Mouse (Mus musculus): Measurements from ENCODE around the gene Ifi206. TPM values are rescaled to one million over a fixed set of nuclear protein-coding genes. Genes with fewer than 3 reads are reported as not detected.
"Not testable (repeated sequence)": the region's sequence is repeated elsewhere in the genome, so short reads cannot be mapped to it uniquely, and the experiment has no call there.

Gene Ifi206
- 0.08 and 0.27 TPM in 2 replicates for polyA plus RNA-seq (2015; fragmentation: Nextera tagmentation; extraction: Ambion mirVana)

GRCm38 (mm10) chr1:173490812-173491480 is at the start of gene Ifi206:
TSS of gene Ifi206 (minus strand) at chr1:173491041.
- not testable (repeated sequence) for H3K9ac ChIP-seq (ENCODE audit: low read length); H3K4me1 ChIP-seq (ENCODE audit: control insufficient read depth, insufficient read depth, low read length); H3K36me3 ChIP-seq (ENCODE audit: control insufficient read depth, insufficient read depth, low read length); H3K4me2 ChIP-seq (ENCODE audit: low read depth, low read length); H3K4me3 ChIP-seq (replicated peaks; ENCODE audit: low read length); H3K9me3 ChIP-seq (replicated peaks; ENCODE audit: control insufficient read depth, low read length); ATAC-seq (ENCODE audit: insufficient read depth, low FRiP score); H3K27ac ChIP-seq (ENCODE audit: low read length); H3K27me3 ChIP-seq (ENCODE audit: control insufficient read depth, insufficient read depth, low read length)
- 59% methylated on average over 3 of the region's 3 CpGs for WGBS

- 85% methylated on average over 3 of the region's 3 CpGs for WGBS
- ATAC-seq (ENCODE audit: insufficient read depth, low FRiP score), result not testable (repeated sequence)
These were observed 45.0 kb upstream of the Ifi206 start, which contains the start of gene Ifi214 for GRCm38 (mm10) chr1:173535791-173536190. TSS of gene Ifi214 (minus strand) at chr1:173535957.

GRCm38 (mm10) chr1:173521452-173521851 is 30.6 kb upstream of the Ifi206 start:
- ATAC-seq (ENCODE audit: insufficient read depth, low FRiP score), result no peak
- H3K27ac ChIP-seq (ENCODE audit: low read length), result no peak overlapping the region

More at GRCm38 (mm10) chr1:173535791-173536190, 45.0 kb upstream of the Ifi206 start, which contains the start of gene Ifi214:
- H3K36me3 ChIP-seq (ENCODE audit: control insufficient read depth, insufficient read depth, low read length); H3K27ac ChIP-seq (ENCODE audit: low read length); H3K9ac ChIP-seq (ENCODE audit: low read length); H3K27me3 ChIP-seq (ENCODE audit: control insufficient read depth, insufficient read depth, low read length); H3K9me3 ChIP-seq (replicated peaks; ENCODE audit: control insufficient read depth, low read length); H3K4me2 ChIP-seq (ENCODE audit: low read depth, low read length); H3K4me3 ChIP-seq (replicated peaks; ENCODE audit: low read length); H3K4me1 ChIP-seq (ENCODE audit: control insufficient read depth, insufficient read depth, low read length): not testable (repeated sequence)

GRCm38 (mm10) chr1:173510595-173510994 is 19.8 kb upstream of the Ifi206 start:
- not testable (repeated sequence) for H3K4me3 ChIP-seq (replicated peaks; ENCODE audit: low read length); H3K4me2 ChIP-seq (ENCODE audit: low read depth, low read length); H3K27ac ChIP-seq (ENCODE audit: low read length); H3K4me1 ChIP-seq (ENCODE audit: control insufficient read depth, insufficient read depth, low read length); H3K36me3 ChIP-seq (ENCODE audit: control insufficient read depth, insufficient read depth, low read length); H3K9ac ChIP-seq (ENCODE audit: low read length); H3K27me3 ChIP-seq (ENCODE audit: control insufficient read depth, insufficient read depth, low read length); H3K9me3 ChIP-seq (replicated peaks; ENCODE audit: control insufficient read depth, low read length); ATAC-seq (ENCODE audit: insufficient read depth, low FRiP score)
- WGBS, result 98% methylated on average over 2 of the region's 2 CpGs

More at GRCm38 (mm10) chr1:173521452-173521851, 30.6 kb upstream of the Ifi206 start:
- no peaks in the 10 kb centered on the region for H3K4me1 ChIP-seq (ENCODE audit: control insufficient read depth, insufficient read depth, low read length)
- no peak overlapping the region for H3K9ac ChIP-seq (ENCODE audit: low read length)
- H3K27me3 ChIP-seq (ENCODE audit: control insufficient read depth, insufficient read depth, low read length), result no peaks in the 10 kb centered on the region
- no peaks in the 10 kb centered on the region for H3K36me3 ChIP-seq (ENCODE audit: control insufficient read depth, insufficient read depth, low read length)
- H3K9me3 ChIP-seq (replicated peaks; ENCODE audit: control insufficient read depth, low read length), result no peaks in the 10 kb centered on the region
- no peak overlapping the region for H3K4me2 ChIP-seq (ENCODE audit: low read depth, low read length)
- no peak overlapping the region for H3K4me3 ChIP-seq (replicated peaks; ENCODE audit: low read length)

GRCm38 (mm10) chr1:173491483-173491882 is 642 bp upstream of the Ifi206 start:
- not testable (repeated sequence) for ATAC-seq (ENCODE audit: insufficient read depth, low FRiP score); H3K4me2 ChIP-seq (ENCODE audit: low read depth, low read length); H3K36me3 ChIP-seq (ENCODE audit: control insufficient read depth, insufficient read depth, low read length); H3K27me3 ChIP-seq (ENCODE audit: control insufficient read depth, insufficient read depth, low read length); H3K27ac ChIP-seq (ENCODE audit: low read length); H3K4me3 ChIP-seq (replicated peaks; ENCODE audit: low read length); H3K9ac ChIP-seq (ENCODE audit: low read length); H3K4me1 ChIP-seq (ENCODE audit: control insufficient read depth, insufficient read depth, low read length); H3K9me3 ChIP-seq (replicated peaks; ENCODE audit: control insufficient read depth, low read length)

- not testable (repeated sequence) for H3K9me3 ChIP-seq (replicated peaks; ENCODE audit: control insufficient read depth, low read length); H3K4me1 ChIP-seq (ENCODE audit: control insufficient read depth, insufficient read depth, low read length); H3K4me2 ChIP-seq (ENCODE audit: low read depth, low read length); H3K27me3 ChIP-seq (ENCODE audit: control insufficient read depth, insufficient read depth, low read length); ATAC-seq (ENCODE audit: insufficient read depth, low FRiP score); H3K36me3 ChIP-seq (ENCODE audit: control insufficient read depth, insufficient read depth, low read length); H3K9ac ChIP-seq (ENCODE audit: low read length); H3K27ac ChIP-seq (ENCODE audit: low read length); H3K4me3 ChIP-seq (replicated peaks; ENCODE audit: low read length)
- WGBS, result 89% methylated on average over 3 of the region's 3 CpGs
These were observed 9.7 kb downstream of the Ifi206 start for GRCm38 (mm10) chr1:173481182-173481574.

- H3K36me3 ChIP-seq (ENCODE audit: control insufficient read depth, insufficient read depth, low read length); H3K27ac ChIP-seq (ENCODE audit: low read length); H3K4me1 ChIP-seq (ENCODE audit: control insufficient read depth, insufficient read depth, low read length); ATAC-seq (ENCODE audit: insufficient read depth, low FRiP score); H3K27me3 ChIP-seq (ENCODE audit: control insufficient read depth, insufficient read depth, low read length); H3K4me2 ChIP-seq (ENCODE audit: low read depth, low read length); H3K9me3 ChIP-seq (replicated peaks; ENCODE audit: control insufficient read depth, low read length); H3K9ac ChIP-seq (ENCODE audit: low read length); H3K4me3 ChIP-seq (replicated peaks; ENCODE audit: low read length): not testable (repeated sequence)
- WGBS, result 86% methylated on average over 5 of the region's 5 CpGs
These were observed 10.3 kb downstream of the Ifi206 start for GRCm38 (mm10) chr1:173480399-173481181.

- H3K9ac ChIP-seq (ENCODE audit: low read length), result no peak overlapping the region
- H3K36me3 ChIP-seq (ENCODE audit: control insufficient read depth, insufficient read depth, low read length), result no peaks in the 10 kb centered on the region
- ATAC-seq (ENCODE audit: insufficient read depth, low FRiP score), result no peak
- no peaks in the 10 kb centered on the region for H3K4me1 ChIP-seq (ENCODE audit: control insufficient read depth, insufficient read depth, low read length)
- no peaks in the 10 kb centered on the region for H3K9me3 ChIP-seq (replicated peaks; ENCODE audit: control insufficient read depth, low read length)
- no peak overlapping the region for H3K4me2 ChIP-seq (ENCODE audit: low read depth, low read length)
- no peaks in the 10 kb centered on the region for H3K27me3 ChIP-seq (ENCODE audit: control insufficient read depth, insufficient read depth, low read length)
- H3K4me3 ChIP-seq (replicated peaks; ENCODE audit: low read length), result no peak overlapping the region
- 81% methylated on average over 5 of the region's 5 CpGs for WGBS
- H3K27ac ChIP-seq (ENCODE audit: low read length), result no peak overlapping the region
These were observed 34.1 kb downstream of the Ifi206 start for GRCm38 (mm10) chr1:173456761-173457160.

- no peaks in the 10 kb centered on the region for H3K27me3 ChIP-seq (ENCODE audit: control insufficient read depth, insufficient read depth, low read length)
- H3K9ac ChIP-seq (ENCODE audit: low read length), result no peak overlapping the region
- 47% methylated on average over 7 of the region's 7 CpGs for WGBS
- H3K4me1 ChIP-seq (ENCODE audit: control insufficient read depth, insufficient read depth, low read length), result no peaks in the 10 kb centered on the region
- no peak overlapping the region for H3K4me2 ChIP-seq (ENCODE audit: low read depth, low read length)
- H3K36me3 ChIP-seq (ENCODE audit: control insufficient read depth, insufficient read depth, low read length), result no peaks in the 10 kb centered on the region
- H3K4me3 ChIP-seq (replicated peaks; ENCODE audit: low read length), result no peak overlapping the region
- no peak for ATAC-seq (ENCODE audit: insufficient read depth, low FRiP score)
- no peak overlapping the region for H3K27ac ChIP-seq (ENCODE audit: low read length)
- H3K9me3 ChIP-seq (replicated peaks; ENCODE audit: control insufficient read depth, low read length), result no peaks in the 10 kb centered on the region
These were observed 34.6 kb downstream of the Ifi206 start for GRCm38 (mm10) chr1:173456139-173456754.

Measured in stomach, embryonic 16.5 days (tissue).